ENCODE assay signal across 16 mouse cellular contexts in the genomic region with DNA sequence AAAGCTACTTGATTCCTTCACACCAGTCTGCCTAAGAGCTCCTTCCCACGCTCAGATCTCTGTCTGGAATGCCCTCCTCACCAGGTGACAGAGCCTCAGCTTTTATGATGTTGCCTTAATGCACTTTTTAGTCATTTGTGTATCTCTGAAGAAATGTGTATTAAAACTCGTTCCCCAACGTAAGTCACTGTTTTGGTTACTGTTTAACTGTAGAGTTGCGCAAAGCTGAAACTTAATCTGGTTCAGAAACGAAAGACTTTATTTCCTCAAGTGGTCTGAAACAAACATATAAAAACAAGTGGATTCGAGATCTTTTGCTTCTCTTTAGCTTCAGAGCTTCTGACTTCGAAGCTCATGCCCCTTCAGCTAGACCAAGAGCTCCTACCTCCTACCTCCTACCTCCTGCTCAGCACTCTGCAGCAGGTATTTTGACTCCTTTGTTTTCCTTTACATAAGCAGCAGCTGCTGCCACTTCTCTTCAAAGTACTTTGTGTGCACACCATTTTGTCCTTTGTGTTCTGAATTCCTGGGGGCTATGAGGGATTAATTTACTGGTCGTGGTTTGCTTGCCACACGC.
A peak's percentile ranks its signal among the peaks of the same experiment; 100 is the strongest.
DNase-seq lines count a peak whose midpoint lies in the region; ATAC-seq and TF ChIP-seq lines count a peak whose summit lies in the region.
"Had no signal": no experiment of that assay in that cellular context is flagged by ENCODE, and none has a peak within 500 bp of the region (broad histone marks: within the 10 kb centered on the region; RNA-seq: fewer than 3 reads in every experiment).

No protein-coding gene starts in this region.

- no peak for ATAC-seq in kidney, embryonic 16.5 days (ENCODE audit: low FRiP score, low TSS enrichment)
- 0 out of 2 replicates have a peak, but pooled peaks have one; percentile 9 for ATAC-seq in midbrain, embryonic 12.5 days (ENCODE audit: low FRiP score, low read depth)
- ATAC-seq in intestine, postnatal 0 days: peak; percentile 53

- 37% methylated on average over 9 of the region's 9 CpGs for WGBS in kidney, embryonic 16.5 days
- 61% methylated on average over 9 of the region's 9 CpGs for WGBS in midbrain, embryonic 12.5 days
- WGBS in midbrain, embryonic 10.5 days: 64% methylated on average over 9 of the region's 9 CpGs
- WGBS in intestine, postnatal 0 days: 28% methylated on average over 9 of the region's 9 CpGs

- DNase-seq in kidney, adult 8-10 months: no peak
- DNase-seq in midbrain, embryonic 10.5 days (ENCODE audit: low spot score): no peak
- peak; percentile 28 for DNase-seq in brain, embryonic 14.5 days (ENCODE audit: low read depth)
- no peak for DNase-seq in layer of hippocampus, adult 18-20 months (ENCODE audit: low spot score in 2 of 2)
- DNase-seq in spleen, postnatal 10 days (ENCODE audit: low spot score in 2 of 2): no peak
- DNase-seq: adrenal gland, postnatal 14 days; cerebellum, adult 11 months; cerebellum, postnatal 14 days; heart, postnatal 10 days; kidney, postnatal 14 days had no signal

- no peak overlapping the region for H3K27ac ChIP-seq in kidney, embryonic 16.5 days (ENCODE audit: low read length)
- no peak overlapping the region for H3K27ac ChIP-seq in midbrain, embryonic 12.5 days (replicated peaks)
- no peak overlapping the region for H3K27ac ChIP-seq in midbrain, embryonic 10.5 days (replicated peaks)
- H3K27ac ChIP-seq in intestine, postnatal 0 days (ENCODE audit: low read depth, low read length): peak overlapping the region; percentile 68
- H3K27ac ChIP-seq: hindbrain, embryonic 14.5 days had no signal

- no peak overlapping the region for H3K4me3 ChIP-seq in kidney, embryonic 16.5 days (ENCODE audit: low read length)
- H3K4me3 ChIP-seq in midbrain, embryonic 12.5 days: no peak overlapping the region
- H3K4me3 ChIP-seq in midbrain, embryonic 10.5 days: no peak overlapping the region
- H3K4me3 ChIP-seq in intestine, postnatal 0 days (ENCODE audit: low read depth, low read length): no peak overlapping the region
- H3K4me3 ChIP-seq: myocyte had no signal

- no peaks in the 10 kb centered on the region for H3K27me3 ChIP-seq in kidney, embryonic 16.5 days (ENCODE audit: insufficient read depth, low read length)
- no peaks in the 10 kb centered on the region for H3K27me3 ChIP-seq in midbrain, embryonic 12.5 days
- H3K27me3 ChIP-seq in midbrain, embryonic 10.5 days (ENCODE audit: low read depth, poor library complexity, severe bottlenecking): no peaks in the 10 kb centered on the region
- H3K27me3 ChIP-seq in intestine, postnatal 0 days (replicated peaks; ENCODE audit: control insufficient read depth, insufficient read depth, low read length): no peaks in the 10 kb centered on the region

- no peak overlapping the region for H3K9ac ChIP-seq in kidney, embryonic 16.5 days (replicated peaks; ENCODE audit: low read length)
- H3K9ac ChIP-seq in midbrain, embryonic 12.5 days (replicated peaks): no peak overlapping the region
- no peak overlapping the region for H3K9ac ChIP-seq in intestine, postnatal 0 days (ENCODE audit: low read depth, low read length)
- H3K9ac ChIP-seq: hindbrain, embryonic 14.5 days had no signal

- no peak for TF ChIP-seq CTCF in brain, embryonic 14.5 days (IDR thresholded peaks at IDR 0.05; ENCODE audit: borderline replicate concordance, extremely low read depth, insufficient read depth, insufficient read length)
- no peak for TF ChIP-seq CTCF in intestine, postnatal 0 days (IDR thresholded peaks at IDR 0.05; ENCODE audit: low read depth)

- no peaks in the 10 kb centered on the region for H3K36me3 ChIP-seq in kidney, embryonic 16.5 days (ENCODE audit: insufficient read depth, low read length)
- no peaks in the 10 kb centered on the region for H3K36me3 ChIP-seq in midbrain, embryonic 12.5 days
- H3K36me3 ChIP-seq in midbrain, embryonic 10.5 days: no peaks in the 10 kb centered on the region
- no peaks in the 10 kb centered on the region for H3K36me3 ChIP-seq in intestine, postnatal 0 days (ENCODE audit: control insufficient read depth, insufficient read depth)

- H3K9me3 ChIP-seq in kidney, embryonic 16.5 days (ENCODE audit: low read length): no peaks in the 10 kb centered on the region
- H3K9me3 ChIP-seq in midbrain, embryonic 12.5 days: no peaks in the 10 kb centered on the region
- H3K9me3 ChIP-seq in midbrain, embryonic 10.5 days (replicated peaks): no peaks in the 10 kb centered on the region
- no peaks in the 10 kb centered on the region for H3K9me3 ChIP-seq in intestine, postnatal 0 days (ENCODE audit: control insufficient read depth)

- TF ChIP-seq POLR2A in brain, embryonic 14.5 days (IDR thresholded peaks at IDR 0.05; ENCODE audit: borderline replicate concordance, extremely low read depth, insufficient read depth, insufficient read length, poor library complexity, severe bottlenecking): no peak

- 0 out of 2 replicates have a peak overlapping the region, but pooled peaks have one; percentile 1 for H3K4me2 ChIP-seq in kidney, embryonic 16.5 days (replicated peaks; ENCODE audit: low read depth, low read length)
- H3K4me2 ChIP-seq in midbrain, embryonic 12.5 days (replicated peaks): no peak overlapping the region
- H3K4me2 ChIP-seq in intestine, postnatal 0 days (replicated peaks; ENCODE audit: low read depth): peak overlapping the region; percentile 51
- H3K4me2 ChIP-seq: heart, embryonic 11.5 days; hindbrain, embryonic 14.5 days had no signal

- H3K4me1 ChIP-seq in kidney, embryonic 16.5 days (ENCODE audit: insufficient read depth, low read length): no peaks in the 10 kb centered on the region; the same call in 1 of the 2 replicates
- peaks cover 7% of the 10 kb centered on the region; the same call in 1 of the 2 replicates for H3K4me1 ChIP-seq in midbrain, embryonic 12.5 days
- peaks cover 4% of the 10 kb centered on the region; the same call in 1 of the 2 replicates for H3K4me1 ChIP-seq in midbrain, embryonic 10.5 days
- H3K4me1 ChIP-seq in intestine, postnatal 0 days (replicated peaks; ENCODE audit: control insufficient read depth, insufficient read depth, low read length): no peaks in the 10 kb centered on the region
